Mouse (Mus musculus) heart, postnatal 0 days (tissue): ENCODE data around the gene Ifnz.
"Not testable (repeated sequence)": the region's sequence is repeated elsewhere in the genome, so short reads cannot be mapped to it uniquely, and the experiment has no call there.

Source experiments
- CTCF ChIP-seq: IDR thresholded peaks from 2 replicates; pipeline ENCODE4 v1.5.1; 2016; ENCODE audit warnings: antibody characterized with exemption, control low read depth, low read depth
- EP300 ChIP-seq: IDR thresholded peaks from 2 replicates; pipeline ENCODE4 v1.6.1; 2016; ENCODE audit warnings: antibody characterized with exemption, low read depth

DNA sequence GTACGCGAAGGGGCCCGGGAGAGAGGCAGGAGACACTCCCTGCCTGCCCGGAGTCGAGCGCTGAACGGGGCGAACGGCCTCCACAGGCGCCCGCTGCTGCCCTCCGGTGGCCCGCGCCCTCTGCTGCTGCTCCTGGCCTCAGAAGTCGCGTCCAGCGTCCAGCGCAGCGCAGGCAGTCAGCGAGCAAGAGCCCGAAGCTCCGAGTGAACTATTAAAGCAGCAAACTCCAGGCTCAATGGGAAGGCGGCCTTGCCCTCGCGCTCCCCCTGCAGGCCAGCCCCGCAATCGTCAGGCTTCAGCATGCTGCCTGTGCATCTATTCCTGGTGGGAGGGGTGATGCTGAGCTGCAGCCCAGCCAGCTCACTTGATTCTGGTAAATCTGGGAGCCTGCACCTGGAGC is 3.5 kb downstream of the Ifnz start, which contains the start of gene Gm13276:
- TF ChIP-seq CTCF, EP300: not testable (repeated sequence)
